23 mouse cellular contexts compared by ENCODE assay signal in genomic region chrX:166376681-166377328, GRCm38 (mm10).
DNase-seq lines count a peak whose midpoint lies in the region; ATAC-seq and TF ChIP-seq lines count a peak whose summit lies in the region.
"Had no signal": no experiment of that assay in that cellular context is flagged by ENCODE, and none has a peak within 500 bp of the region (broad histone marks: within the 10 kb centered on the region; RNA-seq: fewer than 3 reads in every experiment).

No protein-coding gene starts in this region.

- TF ChIP-seq CTCF in layer of hippocampus, adult 2 months (conservative IDR thresholded peaks at IDR 0.05): no peak

- no peak for ATAC-seq in cerebellum, adult (ENCODE audit: insufficient number of reproducible peaks, low FRiP score, low TSS enrichment)
- peak; percentile 81 for ATAC-seq in megakaryocyte, adult 5-6 weeks (ENCODE audit: poor library complexity, severe bottlenecking)
- ATAC-seq: intestine, postnatal 0 days; liver, postnatal 0 days; midbrain, embryonic 16.5 days; Patski had no signal

- DNase-seq in cerebellum, adult 9-10 months: peak; percentile 50
- DNase-seq in layer of hippocampus, adult 2 months (ENCODE audit: low spot score in 2 of 2): no peak
- no peak for DNase-seq in layer of hippocampus, adult 8-10 months (ENCODE audit: low spot score in 2 of 2)
- peak; percentile 30 for DNase-seq in cerebellum, adult 9-11 months
- DNase-seq in right cerebral cortex, adult 18-20 months: no peak
- no peak for DNase-seq in frontal cortex, postnatal 36 days (ENCODE audit: low spot score in 2 of 2)
- DNase-seq: adrenal gland, postnatal 10 days; B cell, adult 2 months; gastrocnemius, postnatal 14 days; heart, adult 2 months; kidney, postnatal 14 days; liver, postnatal 0 days; lung, postnatal 10 days; right cerebral cortex, postnatal 4 days had no signal

- peak overlapping the region; percentile 14; the same call in 1 of the 2 replicates for H3K27ac ChIP-seq in layer of hippocampus, adult 2 months
- H3K27ac ChIP-seq: heart, adult 2 months; heart, embryonic 15.5 days; hindbrain, embryonic 15.5 days; limb, embryonic 10.5 days; stomach, postnatal 0 days had no signal

- no peak overlapping the region for H3K4me3 ChIP-seq in layer of hippocampus, adult 2 months
- H3K4me3 ChIP-seq: heart, adult 2 months; heart, embryonic 15.5 days; hindbrain, embryonic 15.5 days; limb, embryonic 10.5 days had no signal

Comparison
In these comparisons a context has a peak if more than half of its experiments do, and no peak if none do; other contexts are left out.
1. DNase-seq: peak in cerebellum, adult 9-10 months (single experiment) and cerebellum, adult 9-11 months (single experiment); none in layer of hippocampus, adult 2 months (0 of 2), layer of hippocampus, adult 8-10 months (0 of 2), right cerebral cortex, adult 18-20 months (single experiment) and frontal cortex, postnatal 36 days (0 of 2).